Mouse (Mus musculus) neutrophil, adult 5-6 weeks (primary cell): Measurements from ENCODE around the gene Olfr486. TPM values are rescaled to one million over a fixed set of nuclear protein-coding genes. Genes with fewer than 3 reads are reported as not detected.
"Not testable (repeated sequence)": the region's sequence is repeated elsewhere in the genome, so short reads cannot be mapped to it uniquely, and the experiment has no call there.

Experiments
- ATAC-seq: fragments of 151-379, 151-347 bp; 2 replicates; pipeline ENCODE4 v1.8.0; 2017; ENCODE audit warnings: mild to moderate bottlenecking, moderate TSS enrichment; ENCODE audit not compliant: insufficient number of reproducible peaks, poor library complexity, low FRiP score, severe bottlenecking; ENCODE audit errors: extremely low read depth
- total RNA-seq: library from RNA; stranded (forward); fragments of 200-1000 nt; gene quantifications from 2 replicates; pipeline ENCODE4 v1.2.3, GENCODE M21; 2017

The Olfr486 gene
- total RNA-seq: not detected in 2 replicates

DNA sequence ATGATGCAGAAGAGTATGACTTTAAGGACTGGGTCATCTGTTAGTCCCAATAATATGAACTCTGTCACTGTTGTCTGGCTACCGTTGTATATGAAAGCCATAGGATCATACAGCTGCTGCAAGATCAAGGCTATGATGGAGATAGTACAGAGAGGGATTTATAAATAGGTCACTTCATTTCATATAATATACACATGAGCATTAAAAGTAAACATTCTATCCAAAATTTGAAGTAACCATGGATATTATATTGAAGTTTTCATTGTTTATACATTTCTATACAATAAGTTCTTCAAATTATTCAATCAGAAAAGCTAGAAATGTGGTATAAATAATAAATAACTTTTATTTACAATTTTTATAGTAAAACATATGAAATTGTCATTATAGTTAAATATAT lies at the start of gene Olfr486:
Olfr486 (minus strand) TSS at position 101 of the 400 bp plus-strand sequence.
- ATAC-seq: not testable (repeated sequence)

DNA sequence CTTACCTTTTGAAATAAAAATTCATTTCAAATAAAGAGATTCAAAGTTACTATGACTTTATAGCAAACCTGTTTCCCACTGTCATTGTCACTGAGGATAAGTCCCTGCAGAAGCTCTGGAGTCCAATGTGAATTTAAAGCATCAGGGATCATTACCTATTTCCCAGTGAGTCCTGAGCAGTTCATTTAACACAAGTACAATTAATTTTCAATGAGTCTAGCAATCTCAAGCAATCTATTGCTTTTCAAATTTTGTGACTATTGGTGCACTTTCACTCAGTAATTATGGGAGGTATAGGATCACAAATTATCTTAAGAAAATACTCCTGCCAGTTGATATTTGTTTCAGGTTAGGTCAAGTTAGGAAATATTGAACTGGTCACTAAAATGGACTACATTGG lies 42.0 kb upstream of the Olfr486 start, which contains the start of gene Olfr487:
Olfr487 (minus strand) TSS at position 101 of the 400 bp plus-strand sequence.
- not testable (repeated sequence) for ATAC-seq

DNA sequence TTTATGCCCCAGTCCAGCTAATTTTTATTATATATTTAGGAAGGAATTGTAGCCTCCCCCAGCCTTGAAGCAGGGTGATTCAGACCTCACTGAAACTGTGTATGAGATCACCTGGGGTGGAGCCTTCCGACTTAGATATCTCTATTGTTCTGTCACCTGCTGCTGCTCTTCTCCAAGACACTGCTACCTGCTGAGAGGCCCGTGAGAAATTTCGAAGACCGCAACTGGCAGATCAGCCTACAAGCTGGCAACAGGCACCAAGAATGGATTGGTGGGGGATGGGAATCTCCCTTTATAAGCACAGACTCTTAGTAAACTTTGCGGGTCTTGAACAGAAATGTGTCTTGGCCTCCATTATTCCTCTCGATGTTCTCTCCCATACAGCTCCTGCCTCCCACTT lies 24.4 kb upstream of the Olfr486 start:
- ATAC-seq: no peak

DNA sequence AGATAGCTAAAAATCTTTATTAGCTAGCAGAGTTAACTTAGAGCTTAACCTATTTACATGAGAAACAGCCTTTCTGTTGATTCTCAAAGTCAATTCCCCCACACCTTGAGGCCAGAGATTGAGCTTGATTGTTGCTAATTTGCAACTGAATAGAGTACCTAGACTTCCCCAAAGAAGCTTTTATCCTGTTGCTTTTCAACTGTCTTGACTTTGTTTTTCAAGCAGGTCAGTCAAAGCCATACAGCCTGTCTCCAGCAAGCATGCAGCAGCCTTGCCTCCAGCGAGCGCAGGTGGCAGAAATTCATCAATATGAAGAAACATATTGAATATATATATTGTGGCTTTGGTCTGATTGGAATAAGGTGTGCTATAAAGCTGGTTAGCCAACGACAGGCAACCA lies 23.8 kb upstream of the Olfr486 start:
- ATAC-seq: not testable (repeated sequence)

DNA sequence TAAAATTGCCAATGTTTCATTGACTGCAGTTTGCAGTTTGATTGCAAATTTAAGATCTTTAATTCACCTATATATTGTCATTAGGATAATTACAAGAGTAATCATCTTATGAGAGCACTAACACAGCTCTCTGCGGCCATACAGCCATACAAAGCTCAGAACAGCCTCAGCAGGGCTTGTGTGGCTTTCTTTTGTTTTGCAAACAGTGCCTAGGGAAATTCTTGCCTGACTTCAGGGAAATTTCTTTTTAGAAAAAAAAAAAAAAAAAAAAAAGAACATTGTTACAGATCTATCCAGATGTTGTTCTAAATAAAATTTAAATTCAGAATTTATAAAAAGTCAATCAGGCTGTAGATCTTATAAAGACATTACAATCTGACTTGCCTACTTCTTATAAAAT lies 20.2 kb upstream of the Olfr486 start:
- not testable (repeated sequence) for ATAC-seq

DNA sequence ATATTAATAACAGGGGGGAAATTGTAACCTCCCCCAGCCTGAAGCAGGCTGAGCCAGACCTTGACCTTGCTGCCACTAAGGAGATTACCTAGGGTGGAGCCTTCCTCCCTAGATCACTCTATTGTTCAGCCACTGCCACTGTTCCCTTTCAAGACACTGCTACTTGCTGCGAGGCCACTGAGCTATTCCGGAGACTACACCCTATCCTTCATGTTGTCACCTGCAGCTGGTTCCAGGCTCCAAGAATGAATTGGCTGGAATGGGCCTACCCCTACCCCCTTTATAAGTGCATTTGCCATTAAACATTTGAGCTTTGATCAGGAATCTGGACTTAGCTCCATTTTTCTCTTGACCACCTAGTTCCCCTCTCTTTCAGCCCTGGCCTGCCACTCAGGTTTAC lies 18.7 kb upstream of the Olfr486 start:
- not testable (repeated sequence) for ATAC-seq

DNA sequence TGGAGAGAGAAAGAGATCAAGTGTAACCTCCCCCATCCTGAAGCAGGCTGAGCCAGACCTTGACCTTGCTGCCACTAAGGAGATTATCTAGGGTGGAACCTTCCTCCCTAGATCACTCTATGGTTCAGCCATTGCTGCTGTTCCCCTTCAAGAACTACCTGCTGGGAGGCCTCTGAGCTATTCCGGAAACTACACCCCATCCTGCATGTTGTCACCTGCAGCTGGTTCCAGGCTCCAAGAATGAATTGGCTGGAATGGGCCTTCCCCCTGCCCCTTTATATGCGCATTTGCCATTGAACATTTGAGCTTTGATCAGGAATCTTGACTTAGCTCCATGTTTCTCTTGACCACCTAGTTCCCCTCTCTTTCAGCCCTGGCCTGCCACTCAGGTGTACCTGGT lies 12.7 kb upstream of the Olfr486 start:
- not testable (repeated sequence) for ATAC-seq

DNA sequence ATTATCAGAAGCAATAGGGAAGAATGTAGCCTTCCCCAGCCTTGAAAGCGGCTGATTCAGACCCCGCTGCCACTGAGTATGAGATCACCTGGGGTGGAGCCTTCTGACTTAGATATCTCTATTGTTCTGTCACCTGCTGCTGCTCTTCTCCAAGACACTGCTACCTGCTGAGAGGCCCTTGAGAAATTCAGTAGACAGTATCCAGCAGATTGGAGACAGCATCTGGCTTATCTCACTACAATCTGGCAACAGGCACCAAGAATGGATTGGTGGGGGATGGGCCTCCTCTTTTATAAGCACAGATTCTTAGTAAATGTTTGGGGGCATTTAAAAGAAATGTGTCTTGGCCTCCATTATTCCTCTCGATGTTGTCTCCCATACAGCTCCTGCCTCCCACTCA lies 11.9 kb upstream of the Olfr486 start:
- ATAC-seq: not testable (repeated sequence)

DNA sequence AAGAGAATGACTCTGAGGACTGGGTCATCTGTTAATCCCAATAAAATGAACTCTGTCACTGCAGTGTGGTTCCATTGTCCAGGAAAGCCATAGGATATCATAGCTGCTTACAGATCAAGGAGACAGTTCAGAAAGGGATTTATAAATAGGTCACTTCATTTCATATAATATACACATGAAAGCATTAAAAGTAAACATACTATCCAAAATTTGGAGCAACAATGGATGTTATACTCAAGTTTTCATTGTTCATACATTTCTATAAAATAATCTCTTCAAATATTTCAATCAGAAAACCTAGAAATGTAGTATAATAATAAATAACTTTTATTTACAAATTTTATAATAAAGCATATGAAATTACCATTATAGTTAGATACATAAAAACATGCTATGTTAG lies 12.8 kb downstream of the Olfr486 start, which contains the start of gene Olfr485:
Olfr485 (minus strand) TSS at position 101 of the 400 bp plus-strand sequence.
- ATAC-seq: no peak

DNA sequence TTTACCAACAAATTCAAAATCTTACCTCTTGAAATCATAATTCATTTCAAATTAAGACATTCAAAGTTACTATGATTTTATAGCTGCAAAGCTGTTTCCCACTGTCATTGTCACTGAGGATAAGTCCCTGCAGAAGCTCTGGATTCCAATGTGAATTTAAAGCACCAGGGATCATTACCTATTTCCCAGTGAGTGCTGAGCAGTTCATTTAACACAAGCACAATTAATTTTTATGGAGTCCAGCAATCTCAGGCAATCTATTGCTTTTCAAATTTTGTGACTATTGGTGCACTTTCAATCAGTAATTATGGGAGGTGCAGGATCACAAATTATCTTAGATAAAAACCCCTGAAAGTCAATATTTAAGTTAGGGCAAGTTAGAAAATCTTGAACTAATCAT lies 45.2 kb downstream of the Olfr486 start, which contains the start of gene Olfr484:
Olfr484 (minus strand) TSS at position 101 of the 400 bp plus-strand sequence.
- ATAC-seq: no peak

Other genes with a start within 250 kb of the Olfr486 start
- not detected in 2 replicates for gene Olfr473, start 242.3 kb downstream of the Olfr486 start, total RNA-seq
- not detected in 2 replicates for gene Olfr474, start 218.1 kb downstream of the Olfr486 start, total RNA-seq
- not detected in 2 replicates for gene Olfr476, start 207.9 kb downstream of the Olfr486 start, total RNA-seq
- not detected in 2 replicates for gene Olfr477, start 186.0 kb downstream of the Olfr486 start, total RNA-seq
- not detected in 2 replicates for gene Olfr478, start 138.8 kb downstream of the Olfr486 start, total RNA-seq
- gene Olfr479, start 122.0 kb downstream of the Olfr486 start, total RNA-seq: not detected in 2 replicates
- not detected in 2 replicates for gene Olfr480, start 105.4 kb downstream of the Olfr486 start, total RNA-seq
- gene Olfr481, start 92.9 kb downstream of the Olfr486 start, total RNA-seq: not detected in 2 replicates
- not detected in 2 replicates for gene Olfr482, start 75.2 kb downstream of the Olfr486 start, total RNA-seq
- not detected in 2 replicates for gene Olfr483, start 71.9 kb downstream of the Olfr486 start, total RNA-seq
- gene Olfr484, start 45.3 kb downstream of the Olfr486 start, total RNA-seq: not detected in 2 replicates
- not detected in 2 replicates for gene Olfr485, start 12.9 kb downstream of the Olfr486 start, total RNA-seq
- gene Olfr487, start 41.9 kb upstream of the Olfr486 start, total RNA-seq: not detected in 2 replicates
- not detected in 2 replicates for gene Olfr488, start 85.6 kb upstream of the Olfr486 start, total RNA-seq
- gene Olfr490, start 116.2 kb upstream of the Olfr486 start, total RNA-seq: not detected in 2 replicates
- not detected in 2 replicates for gene Olfr491, start 140.7 kb upstream of the Olfr486 start, total RNA-seq
- gene Olfr492, start 150.9 kb upstream of the Olfr486 start, total RNA-seq: not detected in 2 replicates
- gene Olfr493, start 174.2 kb upstream of the Olfr486 start, total RNA-seq: not detected in 2 replicates
- gene Olfr494, start 192.6 kb upstream of the Olfr486 start, total RNA-seq: not detected in 2 replicates
- gene Olfr495, start 220.4 kb upstream of the Olfr486 start, total RNA-seq: not detected in 2 replicates
- not detected in 2 replicates for gene Olfr497, start 247.7 kb upstream of the Olfr486 start, total RNA-seq